Comparison of ENCODE assay signal across 7 mouse cellular contexts in the genomic region with DNA sequence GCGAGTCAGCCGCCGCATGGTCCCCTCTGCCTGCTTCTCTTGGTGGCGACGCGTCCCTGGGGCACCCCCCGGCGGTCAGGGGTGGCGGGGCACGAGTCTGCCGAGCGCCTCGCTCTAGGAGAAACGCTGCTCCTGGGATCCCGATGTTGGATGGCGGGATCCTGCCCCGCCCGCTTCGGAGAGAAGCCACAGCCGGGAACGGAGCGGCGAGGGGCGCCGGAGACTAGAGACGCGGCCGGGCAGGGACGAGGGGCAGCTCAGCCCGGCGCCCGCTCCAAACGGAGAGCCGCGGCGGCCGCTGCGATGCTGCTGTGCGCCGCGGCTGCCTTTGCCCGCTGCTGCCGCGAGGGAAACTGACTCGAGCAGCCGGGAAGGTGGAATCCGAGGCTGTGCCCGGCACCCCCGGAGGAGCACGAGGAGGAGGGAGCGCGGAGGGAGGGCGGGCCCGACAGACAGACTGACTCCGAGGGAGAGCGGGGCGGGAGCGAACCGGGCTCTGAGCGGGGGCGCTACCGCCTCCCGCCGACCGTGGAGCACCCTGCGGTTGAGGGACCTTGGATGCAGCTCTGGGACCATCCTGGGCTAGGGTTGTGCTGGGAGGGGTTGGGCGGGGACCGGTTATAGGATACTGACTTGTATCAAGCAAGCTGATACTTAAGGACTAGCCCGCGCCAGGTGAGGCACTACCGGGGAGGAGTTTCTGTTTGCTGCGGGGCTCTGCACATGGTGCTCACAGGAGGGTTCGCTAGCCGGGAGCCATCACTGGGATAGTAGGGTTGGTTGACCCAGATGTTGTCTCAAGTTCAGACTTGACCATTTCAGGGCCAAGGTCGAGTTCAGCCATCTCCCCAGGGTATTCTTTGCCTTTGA. TPM values are rescaled to one million over a fixed set of nuclear protein-coding genes. Genes with fewer than 3 reads are reported as not detected.
A peak's percentile ranks its signal among the peaks of the same experiment; 100 is the strongest.
DNase-seq lines count a peak whose midpoint lies in the region; ATAC-seq and TF ChIP-seq lines count a peak whose summit lies in the region.

A gene (minus strand): TSS at position 412 of the 870 bp plus-strand sequence.

- TF ChIP-seq CTCF in hindbrain, postnatal 0 days (IDR thresholded peaks at IDR 0.05; ENCODE audit: low read depth): peak; percentile 65
- peak; percentile 54 for TF ChIP-seq CTCF in left cerebral cortex, adult 2 months (IDR thresholded peaks at IDR 0.05)

- intact Hi-C loops in left cerebral cortex, adult 2 months (cut with DNase I): loop anchor here (5.0 kb wide), 2 partner anchors 318 to 738 kb away; no protein-coding TSS in a partner anchor

- peak within 1 kb of the TSS; percentile 66 for H3K4me3 ChIP-seq in hindbrain, postnatal 0 days (ENCODE audit: low read length)
- peak within 1 kb of the TSS; percentile 65 for H3K4me3 ChIP-seq in left cerebral cortex, adult 2 months
- peak within 1 kb of the TSS; percentile 56 for H3K4me3 ChIP-seq in midbrain, embryonic 12.5 days

- peak within 1 kb of the TSS; percentile 61 for H3K9ac ChIP-seq in hindbrain, postnatal 0 days (replicated peaks; ENCODE audit: low read length)
- peak within 1 kb of the TSS; percentile 69 for H3K9ac ChIP-seq in midbrain, embryonic 12.5 days (replicated peaks)

- H3K4me2 ChIP-seq in hindbrain, postnatal 0 days (ENCODE audit: low read depth, low read length): peak within 1 kb of the TSS; percentile 91
- H3K4me2 ChIP-seq in midbrain, embryonic 12.5 days (replicated peaks): peak within 1 kb of the TSS; percentile 90

- DNase-seq in adrenal gland, adult 18-20 months (ENCODE audit: low spot score in 2 of 2): peak; percentile 47 to 48
- DNase-seq in cerebellum, adult 9-11 months: peak; percentile 22
- DNase-seq in frontal cortex, postnatal 14 days (ENCODE audit: low spot score in 2 of 2): peak; percentile 51 to 56
- peak; percentile 77 for DNase-seq in hindbrain, postnatal 0 days (ENCODE audit: low spot score)
- DNase-seq in left cerebral cortex, adult 2 months (ENCODE audit: extremely low spot score in 1 of 2, low spot score in 2 of 2): peak; percentile 65 to 68
- DNase-seq in spleen, postnatal 4 days (ENCODE audit: low spot score in 2 of 2): peak; percentile 37 to 77

- peak; percentile 81 for ATAC-seq in hindbrain, postnatal 0 days
- ATAC-seq in midbrain, embryonic 12.5 days (ENCODE audit: low FRiP score, low read depth): peak; percentile 74

- no peaks in the 10 kb centered on the region for H3K36me3 ChIP-seq in hindbrain, postnatal 0 days (ENCODE audit: insufficient read depth, low read length)
- no peaks in the 10 kb centered on the region for H3K36me3 ChIP-seq in midbrain, embryonic 12.5 days

- H3K27me3 ChIP-seq in hindbrain, postnatal 0 days (ENCODE audit: insufficient read depth, low read length): 0 out of 2 replicates have a peak, but pooled peaks cover 4% of the 10 kb centered on the region
- peaks cover 53% of the 10 kb centered on the region for H3K27me3 ChIP-seq in midbrain, embryonic 12.5 days

- H3K4me1 ChIP-seq in hindbrain, postnatal 0 days (ENCODE audit: insufficient read depth, low read length): 0 out of 2 replicates have a peak, but pooled peaks cover 5% of the 10 kb centered on the region
- peaks cover 31% of the 10 kb centered on the region for H3K4me1 ChIP-seq in midbrain, embryonic 12.5 days

- no peaks in the 10 kb centered on the region for H3K9me3 ChIP-seq in hindbrain, postnatal 0 days (ENCODE audit: low read length)
- H3K9me3 ChIP-seq in midbrain, embryonic 12.5 days: no peaks in the 10 kb centered on the region

- H3K27ac ChIP-seq in hindbrain, postnatal 0 days: peak within 1 kb of the TSS; percentile 56
- peak within 1 kb of the TSS; percentile 82 for H3K27ac ChIP-seq in left cerebral cortex, adult 2 months
- peak within 1 kb of the TSS; percentile 46 for H3K27ac ChIP-seq in midbrain, embryonic 12.5 days (replicated peaks)

- WGBS in hindbrain, postnatal 0 days: under 1% methylated on average over 66 of the region's 75 CpGs
- WGBS in midbrain, embryonic 12.5 days: under 1% methylated on average over 70 of the region's 75 CpGs

RNA-seq across cellular contexts. Expression of the gene that starts here (rescaled TPM):
- total RNA-seq in adrenal gland, adult 18-20 months (2021): 1 to 10 TPM; 1.1 to 1.7 TPM
- 17.3 and 23.2 TPM in 2 replicates for total RNA-seq in hindbrain, postnatal 0 days (2014; rRNA removed)
- 15.5 and 17.1 TPM in 2 replicates for polyA plus RNA-seq in hindbrain, postnatal 0 days (2015; fragmentation: Nextera tagmentation; extraction: Ambion mirVana)
- total RNA-seq in left cerebral cortex, adult 2 months (2021): 10 to 100 TPM; 20.0 to 22.5 TPM
- polyA plus RNA-seq in midbrain, embryonic 12.5 days (2016; fragmentation: Nextera tagmentation; extraction: Ambion mirVana): 6.8 and 7.8 TPM in 2 replicates

Comparison
In these comparisons a context has a peak if more than half of its experiments do, and no peak if none do; other contexts are left out.
1. Peak in every context shown above with its lines: DNase-seq, ATAC-seq, H3K4me3 ChIP-seq and H3K27ac ChIP-seq.
2. DNase-seq: peak in every context shown above with its lines; median percentile 77 in hindbrain, postnatal 0 days; 66 in left cerebral cortex, adult 2 months; 57 in spleen, postnatal 4 days; 54 in frontal cortex, postnatal 14 days; 48 in adrenal gland, adult 18-20 months; 22 in cerebellum, adult 9-11 months.